Mouse (Mus musculus): ENCODE results near the gene Kti12.
A peak's percentile ranks its signal among the peaks of the same experiment; 100 is the strongest.

Kti12 gene

GRCm38 (mm10) chr4:108847715-108848504 is at the start of gene Kti12:
Gene Kti12 (plus strand): TSS chr4:108847785.
- peak; percentile 74 for DNase-seq (ENCODE audit: low read depth, low spot score)

GRCm38 (mm10) chr4:108798083-108798830 is 49.3 kb upstream of the Kti12 start:
- no peak for DNase-seq (ENCODE audit: low read depth, low spot score)

- DNase-seq (ENCODE audit: low read depth, low spot score) = no peak
Measured at GRCm38 (mm10) chr4:108803535-108803934, 44.0 kb upstream of the Kti12 start.

- DNase-seq (ENCODE audit: low read depth, low spot score) = no peak
Measured at GRCm38 (mm10) chr4:108811142-108811541, 36.4 kb upstream of the Kti12 start.

GRCm38 (mm10) chr4:108811550-108811949 is 36.0 kb upstream of the Kti12 start:
- no peak for DNase-seq (ENCODE audit: low read depth, low spot score)

- no peak for DNase-seq (ENCODE audit: low read depth, low spot score)
Measured at GRCm38 (mm10) chr4:108825677-108826076, 21.9 kb upstream of the Kti12 start.

- no peak for DNase-seq (ENCODE audit: low read depth, low spot score)
Measured at GRCm38 (mm10) chr4:108826096-108826495, 21.5 kb upstream of the Kti12 start.

GRCm38 (mm10) chr4:108826643-108827042 is 20.9 kb upstream of the Kti12 start:
- DNase-seq (ENCODE audit: low read depth, low spot score) = no peak

- no peak for DNase-seq (ENCODE audit: low read depth, low spot score)
Measured at GRCm38 (mm10) chr4:108830698-108831097, 16.9 kb upstream of the Kti12 start.

- peak; percentile 82 for DNase-seq (ENCODE audit: low read depth, low spot score)
Measured at GRCm38 (mm10) chr4:108832916-108833827, 14.4 kb upstream of the Kti12 start, which contains the start of gene Btf3l4. Gene Btf3l4 (minus strand): TSS chr4:108833614.

GRCm38 (mm10) chr4:108833828-108834114 is 13.8 kb upstream of the Kti12 start:
- no peak for DNase-seq (ENCODE audit: low read depth, low spot score)

GRCm38 (mm10) chr4:108834115-108834970 is 13.2 kb upstream of the Kti12 start, which contains the start of gene Txndc12:
Gene Txndc12 (plus strand): TSS chr4:108834601.
- peak; percentile 68 for DNase-seq (ENCODE audit: low read depth, low spot score)

- DNase-seq (ENCODE audit: low read depth, low spot score) = no peak
Measured at GRCm38 (mm10) chr4:108834971-108835311, 12.6 kb upstream of the Kti12 start.

- DNase-seq (ENCODE audit: low read depth, low spot score) = no peak
Measured at GRCm38 (mm10) chr4:108835496-108835895, 12.1 kb upstream of the Kti12 start.

GRCm38 (mm10) chr4:108838031-108838430 is 9.6 kb upstream of the Kti12 start:
- DNase-seq (ENCODE audit: low read depth, low spot score) = no peak

GRCm38 (mm10) chr4:108841920-108842578 is 5.5 kb upstream of the Kti12 start:
- no peak for DNase-seq (ENCODE audit: low read depth, low spot score)

GRCm38 (mm10) chr4:108843336-108843735 is 4.2 kb upstream of the Kti12 start:
- no peak for DNase-seq (ENCODE audit: low read depth, low spot score)

- no peak for DNase-seq (ENCODE audit: low read depth, low spot score)
Measured at GRCm38 (mm10) chr4:108845824-108846569, 1.6 kb upstream of the Kti12 start.

- no peak for DNase-seq (ENCODE audit: low read depth, low spot score)
Measured at GRCm38 (mm10) chr4:108848505-108848848, 892 bp downstream of the Kti12 start, which contains the start of gene A730015C16Rik. Gene A730015C16Rik (minus strand): TSS chr4:108848619.

GRCm38 (mm10) chr4:108866806-108867205 is 19.2 kb downstream of the Kti12 start:
- DNase-seq (ENCODE audit: low read depth, low spot score) = no peak

All from retina, adult 2 months (tissue).